Mouse (Mus musculus) stomach, postnatal 0 days (tissue): ENCODE measurements at regions not wholly inside any gene's neighbourhood (a gene's known extent, or its start where the extent isn't known, plus 50 kb on each side); places are given as distances from the start of the nearest gene placed in this dataset.

Experiments
- ATAC-seq: fragments of 200-750 bp; cut with Nextera tagmentation; 2 replicates; pipeline ENCODE4 v1.8.0; 2017; ENCODE audit not compliant: low FRiP score, low TSS enrichment
- DNase-seq: peaks from one replicate; pipeline ENCODE4 v3.0.0-alpha.2; 2016; ENCODE audit warnings: low spot score
- H3K27ac ChIP-seq: fragments of 300-500 bp; sonication (generic); replicated peaks from 2 replicates; pipeline ENCODE4 v1.5.1; 2014; ENCODE audit warnings: mild to moderate bottlenecking, control low read depth
- H3K27me3 ChIP-seq: fragments of 300-500 bp; sonication (generic); 2 replicates; pipeline ENCODE4 v1.6.1; 2014; ENCODE audit warnings: low read length; ENCODE audit not compliant: control insufficient read depth, insufficient read depth
- H3K36me3 ChIP-seq: fragments of 300-500 bp; sonication (generic); 2 replicates; pipeline ENCODE4 v1.6.1; 2014; ENCODE audit warnings: low read length, mixed read lengths; ENCODE audit not compliant: control insufficient read depth, insufficient read depth
- H3K4me1 ChIP-seq: fragments of 300-500 bp; sonication (generic); replicated peaks from 2 replicates; pipeline ENCODE4 v1.6.1; 2014; ENCODE audit warnings: antibody characterized with exemption; ENCODE audit not compliant: control insufficient read depth, insufficient read depth
- H3K4me2 ChIP-seq: fragments of 300-500 bp; sonication (generic); replicated peaks from 2 replicates; pipeline ENCODE4 v1.6.1; 2014; ENCODE audit warnings: low read depth, mild to moderate bottlenecking, control low read depth, moderate library complexity
- H3K4me3 ChIP-seq: fragments of 300-500 bp; sonication (generic); 2 replicates; pipeline ENCODE4 v1.5.1; 2014; ENCODE audit warnings: low read depth, low read length, control low read depth
- H3K9ac ChIP-seq: fragments of 300-500 bp; sonication (generic); 2 replicates; pipeline ENCODE4 v1.6.1; 2014; ENCODE audit warnings: mild to moderate bottlenecking, low read length, control low read depth, mixed read lengths
- H3K9me3 ChIP-seq: fragments of 300-500 bp; sonication (generic); 2 replicates; pipeline ENCODE4 v1.6.1; 2016; ENCODE audit warnings: low read length; ENCODE audit not compliant: control insufficient read depth
- CTCF ChIP-seq: IDR thresholded peaks from 2 replicates; pipeline ENCODE4 v1.5.1; 2016; ENCODE audit warnings: antibody characterized with exemption, low read depth, mild to moderate bottlenecking, moderate library complexity
- EP300 ChIP-seq: optimal IDR thresholded peaks from 2 replicates; pipeline ENCODE3; 2016; ENCODE audit warnings: antibody characterized with exemption
- WGBS: fragments of 180-500 bp; shearing (Covaris S2); extraction: QIAGEN DNeasy Blood & Tissue Kit; methylation state at CpG from one replicate; pipeline ENCODE4 v1.1.7; 2014; 5-methylcytosine and 5-hydroxymethylcytosine counted together

- Histone ChIP-seq H3K9me3 (no peaks in the 10 kb centered on the region), H3K27ac (no peak overlapping the region), H3K4me3 (no peak overlapping the region), H3K4me1 (no peaks in the 10 kb centered on the region), H3K36me3 (no peaks in the 10 kb centered on the region), H3K9ac (no peak overlapping the region), H3K27me3 (no peaks in the 10 kb centered on the region), H3K4me2 (no peak overlapping the region)
- TF ChIP-seq CTCF = no peak
- TF ChIP-seq EP300 = no peak
- ATAC-seq (no peak; the same call in 1 of the 2 replicates), DNase-seq (no peak)
- WGBS = 61% methylated on average over 3 of the region's 3 CpGs
These were observed 65.8 kb upstream of the Shisa3 start for GRCm38 (mm10) chr5:67541867-67542266.

DNA sequence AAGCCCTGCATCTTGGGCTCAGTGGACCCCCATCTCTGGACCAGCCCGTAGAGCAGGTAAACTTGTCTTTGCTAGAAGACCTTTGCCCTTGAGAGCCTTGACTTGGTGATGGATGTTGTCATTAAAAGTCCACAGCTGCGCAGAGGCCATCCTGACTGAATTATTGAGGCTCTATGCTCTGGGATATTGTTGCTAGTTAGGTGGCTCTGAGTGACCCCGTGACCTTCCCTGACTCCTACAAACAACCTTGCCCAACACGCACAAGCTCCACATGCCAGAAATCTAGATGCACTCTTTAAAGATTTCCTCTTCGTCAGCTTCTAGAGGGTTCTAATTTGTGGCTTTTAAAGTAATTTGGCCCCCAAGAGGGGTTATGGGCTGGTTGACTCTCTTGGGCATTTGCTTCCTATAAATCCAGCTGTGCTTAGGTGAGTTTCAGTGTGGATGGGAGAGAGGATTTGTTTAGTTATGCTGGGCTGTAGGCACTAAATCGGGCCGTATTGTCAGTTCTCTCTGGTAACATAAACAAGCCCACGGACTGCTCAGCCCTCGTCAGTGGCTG lies 63.6 kb upstream of the Shisa3 start:
- Histone ChIP-seq H3K4me3 (no peak overlapping the region), H3K4me2 (no peak overlapping the region), H3K9me3 (no peaks in the 10 kb centered on the region), H3K36me3 (no peaks in the 10 kb centered on the region), H3K27me3 (no peaks in the 10 kb centered on the region), H3K9ac (no peak overlapping the region), H3K4me1 (no peaks in the 10 kb centered on the region), H3K27ac (no peak overlapping the region)
- WGBS = 59% methylated on average over 9 of the region's 9 CpGs
- ATAC-seq (no peak), DNase-seq (no peak)
- no peak for TF ChIP-seq EP300
- no peak for TF ChIP-seq CTCF

GRCm38 (mm10) chr5:67550257-67550656 lies 57.4 kb upstream of the Shisa3 start:
- H3K4me3 ChIP-seq = no peak overlapping the region
- WGBS = 94% methylated on average over 6 of the region's 6 CpGs

DNA sequence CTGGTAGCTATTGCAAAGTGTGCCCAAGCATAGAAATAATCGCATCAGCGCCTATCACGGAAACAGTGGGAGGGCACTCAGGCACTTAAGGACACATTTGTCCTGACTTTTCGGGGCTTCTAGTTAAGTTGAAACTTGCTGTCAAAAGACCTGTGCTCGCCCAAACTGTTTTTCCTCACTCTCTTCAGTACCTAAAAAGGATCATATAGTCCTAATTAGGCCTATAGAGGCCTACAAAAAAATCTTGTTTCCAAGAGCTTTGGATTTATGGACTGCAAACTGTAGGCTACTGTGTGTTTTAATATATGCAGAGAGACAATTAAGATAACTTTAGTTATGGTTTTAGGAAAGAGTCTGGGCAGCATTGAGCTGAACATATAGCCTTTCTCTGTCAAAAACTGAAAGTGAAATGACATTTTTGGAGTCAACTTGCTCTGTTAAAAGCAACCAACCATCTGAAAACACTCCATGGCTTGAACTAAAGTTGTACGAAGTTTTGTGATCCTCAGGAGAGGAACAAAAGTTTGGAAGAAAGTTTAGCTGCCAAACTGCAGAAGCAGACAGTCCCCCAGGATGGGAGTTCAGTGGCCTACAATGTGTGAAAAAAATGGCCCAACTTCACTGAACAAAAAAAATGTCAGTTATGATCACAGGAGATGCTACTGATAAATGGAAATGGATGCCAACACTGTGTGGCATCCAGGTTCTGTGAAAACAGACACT lies 55.9 kb upstream of the Shisa3 start:
- no peaks in the 10 kb centered on the region for H3K36me3 ChIP-seq

More at GRCm38 (mm10) chr5:67550257-67550656, 57.4 kb upstream of the Shisa3 start:
- no peaks in the 10 kb centered on the region for H3K36me3 ChIP-seq
- TF ChIP-seq CTCF (no peak), EP300 (no peak)
- no peaks in the 10 kb centered on the region for H3K9me3 ChIP-seq
- H3K27ac ChIP-seq = no peak overlapping the region
- DNase-seq = no peak
- no peak for ATAC-seq
- no peak overlapping the region for H3K9ac ChIP-seq
- no peak overlapping the region for H3K4me2 ChIP-seq
- H3K27me3 ChIP-seq = no peaks in the 10 kb centered on the region
- H3K4me1 ChIP-seq = no peaks in the 10 kb centered on the region

DNA sequence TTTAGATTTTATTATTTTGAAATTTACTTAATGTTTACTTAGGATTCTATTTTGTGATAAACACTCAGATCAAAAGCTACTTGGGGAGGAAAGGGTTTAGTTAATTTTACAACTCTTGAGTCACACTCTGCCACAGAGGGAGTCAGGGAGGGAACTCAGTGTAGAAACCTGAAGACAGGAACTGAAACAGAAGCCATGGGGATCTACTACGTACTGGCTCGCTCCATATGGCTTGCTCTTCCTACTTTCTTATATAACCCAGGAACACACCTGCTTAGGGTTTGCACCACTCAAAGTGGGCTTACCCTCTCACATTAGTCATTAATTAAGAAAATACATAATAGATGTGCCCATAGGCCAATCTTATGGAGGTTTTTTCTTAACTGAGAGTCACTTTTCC lies 54.8 kb upstream of the Shisa3 start:
- H3K4me3 ChIP-seq = no peak overlapping the region
- ATAC-seq (no peak), DNase-seq (no peak)
- H3K4me1 ChIP-seq = no peaks in the 10 kb centered on the region
- no peaks in the 10 kb centered on the region for H3K27me3 ChIP-seq
- no peak overlapping the region for H3K9ac ChIP-seq
- no peak overlapping the region for H3K27ac ChIP-seq
- no peaks in the 10 kb centered on the region for H3K9me3 ChIP-seq
- WGBS = 92% methylated on average over 2 of the region's 2 CpGs
- no peaks in the 10 kb centered on the region for H3K36me3 ChIP-seq
- no peak overlapping the region for H3K4me2 ChIP-seq
- TF ChIP-seq CTCF = no peak
- TF ChIP-seq EP300 = no peak

More for the DNA sequence above, 55.9 kb upstream of the Shisa3 start:
- H3K4me1 ChIP-seq = no peaks in the 10 kb centered on the region
- no peak overlapping the region for H3K4me2 ChIP-seq
- no peaks in the 10 kb centered on the region for H3K9me3 ChIP-seq
- ATAC-seq (no peak), DNase-seq (no peak)
- 81% methylated on average over 6 of the region's 6 CpGs for WGBS
- no peak overlapping the region for H3K9ac ChIP-seq
- no peak overlapping the region for H3K27ac ChIP-seq
- no peak overlapping the region for H3K4me3 ChIP-seq
- TF ChIP-seq CTCF = no peak
- no peak for TF ChIP-seq EP300
- H3K27me3 ChIP-seq = no peaks in the 10 kb centered on the region
